Mouse (Mus musculus): ENCODE results near the gene Ccdc50. TPM values are rescaled to one million over a fixed set of nuclear protein-coding genes. Genes with fewer than 3 reads are reported as not detected.

The Ccdc50 gene
- polyA plus RNA-seq (2014; fragmentation: Illumina TruSeq; extraction: RNeasy Lipid Tissue Mini Kit (QIAGEN cat#74804)): 166 TPM

GRCm38 (mm10) chr16:27388761-27389451 lies at the start of gene Ccdc50:
TSS of gene Ccdc50 (plus strand) at chr16:27388869.

GRCm38 (mm10) chr16:27370191-27370590 lies 18.5 kb upstream of the Ccdc50 start, which contains the start of gene Uts2b:
TSS of gene Uts2b (minus strand) at chr16:27370239.

Other genes starting within 250 kb of the Ccdc50 start
- gene Ostn, start 81.4 kb upstream of the Ccdc50 start, polyA plus RNA-seq (2014; fragmentation: Illumina TruSeq; extraction: RNeasy Lipid Tissue Mini Kit (QIAGEN cat#74804)): 0.66 TPM
- gene Uts2b, start 18.6 kb upstream of the Ccdc50 start, polyA plus RNA-seq (2014; fragmentation: Illumina TruSeq; extraction: RNeasy Lipid Tissue Mini Kit (QIAGEN cat#74804)): not detected